Mouse (Mus musculus): ENCODE results near the gene Xbp1. TPM values are rescaled to one million over a fixed set of nuclear protein-coding genes. Genes with fewer than 3 reads are reported as not detected.

Xbp1 gene
- total and polyA plus RNA-seq, 3 experiments = 111 to 133 (median 131) TPM

- no peaks in the 10 kb centered on the region for H3K9me3 ChIP-seq (replicated peaks; ENCODE audit: low read length)
- DNase-seq (ENCODE audit: extremely low read depth) = no peak
- TF ChIP-seq GABPA (IDR thresholded peaks at IDR 0.05; ENCODE audit: insufficient replicate concordance, low read depth, low read length) (no peak), HCFC1 (IDR thresholded peaks at IDR 0.05; ENCODE audit: low read depth, low read length) (no peak), KAT2A (IDR thresholded peaks at IDR 0.05; ENCODE audit: insufficient replicate concordance, low read length) (no peak)
- in situ Hi-C loops (cut with MboI; ENCODE audit: low pct_ligation_motif_present, low pct_unique_long_range_greater_than_20kb, low sequenced_read_pairs) (no loop called here), dilution Hi-C loops (cut with MboI; ENCODE audit: extremely low pct_ligation_motif_present, extremely low pct_unique_long_range_greater_than_20kb, low sequenced_read_pairs) (no loop called here)
- no peak overlapping the region for H3K27ac ChIP-seq (ENCODE audit: insufficient read depth, low read depth)
- H3K4me2 ChIP-seq (ENCODE audit: insufficient read depth, low read depth, poor library complexity, severe bottlenecking) = no peak overlapping the region
- no peaks in the 10 kb centered on the region for H3K27me3 ChIP-seq (replicated peaks)
- H3K9ac ChIP-seq (ENCODE audit: insufficient read depth, low read depth) = no peak overlapping the region
- peaks cover 3 to 18% of the 10 kb centered on the region in 2 experiments for H3K4me1 ChIP-seq (ENCODE audit: control insufficient read depth in 1 of 2, insufficient read depth in 2 of 2)
- peaks cover 12 to 64% of the 10 kb centered on the region in 2 experiments for H3K36me3 ChIP-seq (replicated peaks in 1 of 2; ENCODE audit: control insufficient read depth in 1 of 2, insufficient read depth in 1 of 2, low read length in 1 of 2)
- H3K4me3 ChIP-seq (replicated peaks in 1 of 3; ENCODE audit: low read depth in 2 of 3, low read length in 2 of 3, poor library complexity in 1 of 3) = no peak overlapping the region
- peaks cover 15% of the 10 kb centered on the region; the same call in 1 of the 2 replicates for H3K79me2 ChIP-seq (replicated peaks; ENCODE audit: control insufficient read depth, extremely low read depth, insufficient read depth, poor library complexity, severe bottlenecking)
Observed at GRCm38 (mm10) chr11:5490989-5491656, 29.3 kb upstream of the Xbp1 start.

- H3K9ac ChIP-seq (ENCODE audit: insufficient read depth, low read depth) = no peak overlapping the region
- H3K4me1 ChIP-seq (ENCODE audit: control insufficient read depth in 1 of 2, insufficient read depth in 2 of 2) = peaks cover 3 to 18% of the 10 kb centered on the region in 2 experiments
- in situ Hi-C loops (cut with MboI; ENCODE audit: low pct_ligation_motif_present, low pct_unique_long_range_greater_than_20kb, low sequenced_read_pairs) = no loop called here
- no peaks in the 10 kb centered on the region for H3K27me3 ChIP-seq (replicated peaks)
- H3K27ac ChIP-seq (ENCODE audit: insufficient read depth, low read depth) = no peak overlapping the region
- dilution Hi-C loops (cut with MboI; ENCODE audit: extremely low pct_ligation_motif_present, extremely low pct_unique_long_range_greater_than_20kb, low sequenced_read_pairs) = no loop called here
- H3K4me2 ChIP-seq (ENCODE audit: insufficient read depth, low read depth, poor library complexity, severe bottlenecking) = no peak overlapping the region
- H3K79me2 ChIP-seq (replicated peaks; ENCODE audit: control insufficient read depth, extremely low read depth, insufficient read depth, poor library complexity, severe bottlenecking) = peaks cover 8% of the 10 kb centered on the region; the same call in 1 of the 2 replicates
- TF ChIP-seq ETS1 (conservative IDR thresholded peaks at IDR 0.05; ENCODE audit: low read depth, low read length) (no peak), TCF12 (IDR thresholded peaks at IDR 0.05; ENCODE audit: low read depth, low read length) (no peak), JUND (conservative IDR thresholded peaks at IDR 0.05; ENCODE audit: low read depth, low read length) (no peak), MEF2A (IDR thresholded peaks at IDR 0.05; ENCODE audit: borderline replicate concordance, low read depth, low read length) (no peak), HCFC1 (IDR thresholded peaks at IDR 0.05; ENCODE audit: low read depth, low read length) (no peak)
- DNase-seq (ENCODE audit: extremely low read depth) = no peak
- H3K9me3 ChIP-seq (replicated peaks; ENCODE audit: low read length) = peaks cover 5% of the 10 kb centered on the region
- H3K36me3 ChIP-seq (replicated peaks in 1 of 2; ENCODE audit: control insufficient read depth in 1 of 2, insufficient read depth in 1 of 2, low read length in 1 of 2) = peaks cover 15 to 72% of the 10 kb centered on the region in 2 experiments
- no peak overlapping the region for H3K4me3 ChIP-seq (replicated peaks in 1 of 3; ENCODE audit: low read depth in 2 of 3, low read length in 2 of 3, poor library complexity in 1 of 3)
Observed at GRCm38 (mm10) chr11:5491912-5492311, 28.5 kb upstream of the Xbp1 start.

- Histone ChIP-seq H3K4me1 (ENCODE audit: control insufficient read depth in 1 of 2, insufficient read depth in 2 of 2) (peaks cover 0 to 7% of the 10 kb centered on the region in 2 experiments; a peak in 1 of 4 replicates), H3K4me3 (replicated peaks in 1 of 3; ENCODE audit: low read depth in 2 of 3, low read length in 2 of 3, poor library complexity in 1 of 3) (no peak overlapping the region), H3K27me3 (replicated peaks) (no peaks in the 10 kb centered on the region), H3K36me3 (replicated peaks in 1 of 2; ENCODE audit: control insufficient read depth in 1 of 2, insufficient read depth in 1 of 2, low read length in 1 of 2) (peaks cover 11 to 68% of the 10 kb centered on the region in 2 experiments), H3K9ac (ENCODE audit: insufficient read depth, low read depth) (no peak overlapping the region), H3K9me3 (replicated peaks; ENCODE audit: low read length) (peaks cover 7% of the 10 kb centered on the region), H3K27ac (ENCODE audit: insufficient read depth, low read depth) (no peak overlapping the region), H3K4me2 (ENCODE audit: insufficient read depth, low read depth, poor library complexity, severe bottlenecking) (no peak overlapping the region), H3K79me2 (replicated peaks; ENCODE audit: control insufficient read depth, extremely low read depth, insufficient read depth, poor library complexity, severe bottlenecking) (no peaks in the 10 kb centered on the region)
- dilution Hi-C loops (cut with MboI; ENCODE audit: extremely low pct_ligation_motif_present, extremely low pct_unique_long_range_greater_than_20kb, low sequenced_read_pairs) (no loop called here), in situ Hi-C loops (cut with MboI; ENCODE audit: low pct_ligation_motif_present, low pct_unique_long_range_greater_than_20kb, low sequenced_read_pairs) (no loop called here)
- DNase-seq (ENCODE audit: extremely low read depth) = no peak
- no peak for TF ChIP-seq JUND (conservative IDR thresholded peaks at IDR 0.05; ENCODE audit: low read depth, low read length)
- TF ChIP-seq GABPA (IDR thresholded peaks at IDR 0.05; ENCODE audit: insufficient replicate concordance, low read depth, low read length) = no peak
- no peak for TF ChIP-seq ZKSCAN1 (IDR thresholded peaks at IDR 0.05; ENCODE audit: borderline replicate concordance, low read depth, low read length)
- TF ChIP-seq BHLHE40 (IDR thresholded peaks at IDR 0.05; ENCODE audit: low read depth, low read length) = no peak
- no peak for TF ChIP-seq ELF1 (IDR thresholded peaks at IDR 0.05; ENCODE audit: low read depth, low read length)
- no peak for TF ChIP-seq RAD21 (IDR thresholded peaks at IDR 0.05; ENCODE audit: low read depth, low read length)
- no peak for TF ChIP-seq PAX5 (IDR thresholded peaks at IDR 0.05; ENCODE audit: low read length)
- TF ChIP-seq CHD1 (IDR thresholded peaks at IDR 0.05; ENCODE audit: low read depth, low read length) = no peak
- no peak for TF ChIP-seq UBTF (IDR thresholded peaks at IDR 0.05; ENCODE audit: low read depth, low read length)
- no peak for TF ChIP-seq CTCF (conservative IDR thresholded peaks at IDR 0.05 in 1 of 2, IDR thresholded peaks at IDR 0.05 in 1 of 2; ENCODE audit: low read depth in 2 of 2, low read length in 2 of 2)
- no peak for TF ChIP-seq JUN (IDR thresholded peaks at IDR 0.05; ENCODE audit: insufficient read depth, low read depth, low read length)
- TF ChIP-seq SIN3A (IDR thresholded peaks at IDR 0.05; ENCODE audit: low read length) = no peak
- TF ChIP-seq ETS1 (conservative IDR thresholded peaks at IDR 0.05; ENCODE audit: low read depth, low read length) = no peak
- TF ChIP-seq EP300 (IDR thresholded peaks at IDR 0.05; ENCODE audit: low read length) = no peak
- TF ChIP-seq IRF4 (IDR thresholded peaks at IDR 0.05; ENCODE audit: low read depth, low read length) = no peak
- no peak for TF ChIP-seq KAT2A (IDR thresholded peaks at IDR 0.05; ENCODE audit: insufficient replicate concordance, low read length)
- no peak for TF ChIP-seq ZNF384 (IDR thresholded peaks at IDR 0.05; ENCODE audit: low read depth, low read length)
Observed at GRCm38 (mm10) chr11:5493869-5494268, 26.6 kb upstream of the Xbp1 start.
